Mouse (Mus musculus) kidney, embryonic 15.5 days (tissue): Measurements from ENCODE around the gene Gm17622. TPM values are rescaled to one million over a fixed set of nuclear protein-coding genes. Genes with fewer than 3 reads are reported as not detected.
A peak's percentile ranks its signal among the peaks of the same experiment; 100 is the strongest.

Source experiments
- ATAC-seq: fragments of 200-750 bp; cut with Nextera tagmentation; replicated peaks from 2 replicates; pipeline ENCODE4 v1.8.0; 2017; ENCODE audit warnings: moderate TSS enrichment; ENCODE audit not compliant: low FRiP score
- H3K27ac ChIP-seq: fragments of 300-500 bp; sonication (generic); 2 replicates; pipeline ENCODE4 v1.5.1; 2015; ENCODE audit warnings: mild to moderate bottlenecking, inconsistent platforms
- H3K27me3 ChIP-seq: fragments of 300-500 bp; sonication (generic); 2 replicates; pipeline ENCODE4 v1.6.1; 2015; ENCODE audit warnings: inconsistent platforms
- H3K36me3 ChIP-seq: fragments of 300-500 bp; sonication (generic); 2 replicates; pipeline ENCODE4 v1.6.1; 2015; ENCODE audit warnings: inconsistent platforms
- H3K4me1 ChIP-seq: fragments of 300-500 bp; sonication (generic); 2 replicates; pipeline ENCODE4 v1.6.1; 2015; ENCODE audit warnings: inconsistent platforms
- H3K4me2 ChIP-seq: fragments of 300-500 bp; sonication (generic); 2 replicates; pipeline ENCODE4 v1.6.1; 2015; ENCODE audit warnings: moderate library complexity, mild to moderate bottlenecking, inconsistent platforms
- H3K4me3 ChIP-seq: fragments of 300-500 bp; sonication (generic); replicated peaks from 2 replicates; pipeline ENCODE4 v1.5.1; 2015; ENCODE audit warnings: mild to moderate bottlenecking, inconsistent platforms
- H3K9ac ChIP-seq: fragments of 300-500 bp; sonication (generic); 2 replicates; pipeline ENCODE4 v1.6.1; 2015; ENCODE audit warnings: mild to moderate bottlenecking, inconsistent platforms
- H3K9me3 ChIP-seq: fragments of 300-500 bp; sonication (generic); replicated peaks from 2 replicates; pipeline ENCODE4 v1.6.1; 2016; ENCODE audit warnings: inconsistent platforms
- WGBS: fragments of 180-500 bp; shearing (Covaris S2); methylation state at CpG from one replicate; pipeline ENCODE4 v1.1.7; 2015; ENCODE audit warnings: mixed read lengths; 5-methylcytosine and 5-hydroxymethylcytosine counted together
- polyA plus RNA-seq: library from polyadenylated mRNA; unstranded; fragments of >200 nt; fragmentation: Nextera tagmentation; extraction: Ambion mirVana; gene quantifications from 2 replicates; pipeline ENCODE4 v1.2.1, GENCODE M21; 2015

Gene Gm17622
- not detected in 2 replicates for polyA plus RNA-seq

- Histone ChIP-seq H3K4me1 (no peaks in the 10 kb centered on the region), H3K27me3 (no peaks in the 10 kb centered on the region), H3K27ac (no peak within 1 kb of the TSS), H3K9ac (no peak within 1 kb of the TSS), H3K36me3 (peaks cover 17% of the 10 kb centered on the region), H3K4me2 (no peak within 1 kb of the TSS), H3K9me3 (peaks cover 1% of the 10 kb centered on the region; the same call in 1 of the 2 replicates), H3K4me3 (no peak within 1 kb of the TSS)
- ATAC-seq, result no peak
- WGBS, result 91% methylated on average over 3 of the region's 3 CpGs
Measured at GRCm38 (mm10) chr13:96490433-96490832, at the start of gene Gm17622. TSS of gene Gm17622 (plus strand) at chr13:96490733.

- Histone ChIP-seq H3K27me3 (no peaks in the 10 kb centered on the region), H3K9ac (no peak overlapping the region), H3K36me3 (no peaks in the 10 kb centered on the region), H3K4me2 (no peak overlapping the region), H3K27ac (0 out of 2 replicates have a peak overlapping the region, but pooled peaks have one; percentile 28), H3K4me3 (no peak overlapping the region), H3K9me3 (no peaks in the 10 kb centered on the region), H3K4me1 (no peaks in the 10 kb centered on the region)
- WGBS, result 79% methylated on average over 11 of the region's 11 CpGs
- no peak for ATAC-seq
Measured at GRCm38 (mm10) chr13:96450205-96450856, 40.2 kb upstream of the Gm17622 start.

DNA sequence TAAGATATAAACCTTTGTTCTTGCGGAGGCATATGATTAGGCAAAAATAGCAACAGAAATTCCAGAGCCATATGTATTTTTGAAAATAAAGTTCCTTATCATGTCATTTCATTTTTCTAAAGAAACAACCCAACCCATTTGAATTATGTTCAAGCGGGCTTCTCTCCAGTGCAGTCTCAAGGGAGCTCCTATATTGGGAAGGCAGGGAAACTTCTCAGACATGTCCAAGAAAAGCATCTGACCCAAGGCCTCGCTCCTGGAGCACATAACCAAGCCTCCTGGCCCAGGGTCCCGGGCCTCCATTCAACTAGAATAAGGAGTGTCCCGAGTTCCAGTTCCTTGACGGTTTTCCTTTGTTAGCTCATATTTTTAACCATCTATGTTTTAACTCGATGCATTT is 39.7 kb upstream of the Gm17622 start:
- Histone ChIP-seq H3K4me2 (no peak overlapping the region), H3K27me3 (no peaks in the 10 kb centered on the region), H3K4me1 (no peaks in the 10 kb centered on the region), H3K27ac (no peak overlapping the region), H3K9me3 (no peaks in the 10 kb centered on the region), H3K4me3 (no peak overlapping the region), H3K9ac (no peak overlapping the region), H3K36me3 (no peaks in the 10 kb centered on the region)
- no peak; the same call in 1 of the 2 replicates for ATAC-seq
- 72% methylated on average over 7 of the region's 7 CpGs for WGBS

GRCm38 (mm10) chr13:96451386-96452140 is 39.0 kb upstream of the Gm17622 start:
- Histone ChIP-seq H3K4me1 (no peaks in the 10 kb centered on the region), H3K4me3 (no peak overlapping the region), H3K27ac (0 out of 2 replicates have a peak overlapping the region, but pooled peaks have one; percentile 3), H3K9ac (no peak overlapping the region), H3K9me3 (no peaks in the 10 kb centered on the region), H3K36me3 (no peaks in the 10 kb centered on the region), H3K4me2 (no peak overlapping the region), H3K27me3 (no peaks in the 10 kb centered on the region)
- no peak for ATAC-seq
- WGBS, result 83% methylated on average over 11 of the region's 11 CpGs

DNA sequence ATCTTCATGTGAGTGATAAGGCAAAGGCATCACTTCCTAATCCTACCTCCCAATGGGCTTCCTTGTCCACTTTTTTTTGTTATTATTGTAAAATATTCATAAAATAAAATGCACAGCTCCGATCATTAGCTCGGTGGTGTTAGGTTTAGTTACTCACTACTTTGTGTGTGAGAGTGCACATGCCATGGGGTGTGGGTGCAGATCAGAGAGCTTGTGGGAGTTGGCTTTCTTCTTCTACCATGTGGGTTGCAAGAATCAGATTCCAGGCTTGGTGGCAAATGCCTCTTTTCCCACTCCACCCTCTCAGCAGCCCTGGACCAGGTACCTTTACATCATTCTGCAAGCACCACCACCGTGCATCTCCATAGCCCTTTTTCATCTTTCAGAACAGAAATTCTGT is 37.9 kb upstream of the Gm17622 start:
- no peak for ATAC-seq
- Histone ChIP-seq H3K4me1 (no peaks in the 10 kb centered on the region), H3K27me3 (no peaks in the 10 kb centered on the region), H3K27ac (no peak overlapping the region), H3K4me2 (no peak overlapping the region), H3K9me3 (no peaks in the 10 kb centered on the region), H3K9ac (no peak overlapping the region), H3K4me3 (no peak overlapping the region), H3K36me3 (no peaks in the 10 kb centered on the region)
- 87% methylated on average over 3 of the region's 3 CpGs for WGBS

DNA sequence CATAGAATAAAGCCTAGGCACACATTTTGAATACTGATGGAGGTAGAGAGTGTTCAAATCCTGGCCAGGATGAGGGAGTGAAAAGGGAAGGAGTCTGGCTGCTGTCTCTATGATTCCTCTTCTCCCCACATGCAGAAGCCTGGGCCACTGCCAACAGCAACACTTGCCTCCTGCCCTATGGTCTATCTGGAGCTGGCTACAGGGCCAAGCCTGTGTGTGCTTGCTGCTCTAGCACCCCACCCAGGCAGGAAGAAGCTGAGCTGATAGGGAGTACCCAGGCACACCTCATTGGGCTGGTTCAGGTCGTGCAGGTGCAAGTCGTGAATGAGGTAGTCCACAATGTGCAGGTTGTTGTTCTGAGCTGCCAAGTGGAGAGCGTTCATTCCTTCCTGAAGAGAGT is 36.2 kb upstream of the Gm17622 start:
- H3K4me1 ChIP-seq, result no peaks in the 10 kb centered on the region
- no peak overlapping the region for H3K27ac ChIP-seq
- WGBS, result 71% methylated on average over 3 of the region's 3 CpGs
- no peak overlapping the region for H3K4me2 ChIP-seq
- H3K9me3 ChIP-seq, result no peaks in the 10 kb centered on the region
- H3K4me3 ChIP-seq, result no peak overlapping the region
- H3K9ac ChIP-seq, result no peak overlapping the region
- ATAC-seq, result no peak
- H3K27me3 ChIP-seq, result no peaks in the 10 kb centered on the region
- H3K36me3 ChIP-seq, result no peaks in the 10 kb centered on the region

- Histone ChIP-seq H3K36me3 (no peaks in the 10 kb centered on the region), H3K27ac (no peak overlapping the region), H3K4me2 (no peak overlapping the region), H3K9me3 (no peaks in the 10 kb centered on the region), H3K9ac (no peak overlapping the region), H3K4me3 (no peak overlapping the region), H3K27me3 (no peaks in the 10 kb centered on the region), H3K4me1 (no peaks in the 10 kb centered on the region)
- ATAC-seq, result no peak
- WGBS, result 92% methylated on average over 5 of the region's 5 CpGs
Measured at GRCm38 (mm10) chr13:96457566-96457965, 33.0 kb upstream of the Gm17622 start.

DNA sequence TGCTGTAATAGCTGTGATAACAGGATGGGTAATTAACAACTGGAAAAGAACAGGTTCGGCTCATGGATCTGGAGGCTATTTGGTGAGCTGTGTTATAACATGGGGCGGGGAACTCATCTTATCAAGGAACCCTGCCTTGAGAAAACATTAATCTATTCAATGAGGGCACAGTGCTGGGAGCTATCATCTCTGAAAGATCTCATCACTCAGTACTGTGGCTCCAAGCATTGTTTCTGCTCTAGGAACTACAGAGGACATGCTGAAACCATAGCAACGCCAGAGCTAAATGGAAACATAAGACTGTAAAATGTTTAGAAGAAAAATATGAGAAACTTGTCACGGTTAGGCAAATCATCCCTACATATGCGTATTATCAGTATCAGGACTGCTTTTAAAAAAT is 32.5 kb upstream of the Gm17622 start:
- H3K4me2 ChIP-seq, result no peak overlapping the region
- H3K27me3 ChIP-seq, result no peaks in the 10 kb centered on the region
- no peak overlapping the region for H3K9ac ChIP-seq
- no peak overlapping the region for H3K27ac ChIP-seq
- H3K9me3 ChIP-seq, result no peaks in the 10 kb centered on the region
- no peaks in the 10 kb centered on the region for H3K36me3 ChIP-seq
- ATAC-seq, result no peak
- no peak overlapping the region for H3K4me3 ChIP-seq
- H3K4me1 ChIP-seq, result no peaks in the 10 kb centered on the region
- WGBS, result 80% methylated on average over 5 of the region's 5 CpGs

- WGBS, result 79% methylated on average over 4 of the region's 4 CpGs
- Histone ChIP-seq H3K4me1 (no peaks in the 10 kb centered on the region), H3K36me3 (no peaks in the 10 kb centered on the region), H3K9ac (no peak overlapping the region), H3K4me3 (no peak overlapping the region), H3K4me2 (no peak overlapping the region), H3K9me3 (no peaks in the 10 kb centered on the region), H3K27ac (no peak overlapping the region), H3K27me3 (no peaks in the 10 kb centered on the region)
- no peak for ATAC-seq
Measured at GRCm38 (mm10) chr13:96458606-96459005, 31.9 kb upstream of the Gm17622 start.

DNA sequence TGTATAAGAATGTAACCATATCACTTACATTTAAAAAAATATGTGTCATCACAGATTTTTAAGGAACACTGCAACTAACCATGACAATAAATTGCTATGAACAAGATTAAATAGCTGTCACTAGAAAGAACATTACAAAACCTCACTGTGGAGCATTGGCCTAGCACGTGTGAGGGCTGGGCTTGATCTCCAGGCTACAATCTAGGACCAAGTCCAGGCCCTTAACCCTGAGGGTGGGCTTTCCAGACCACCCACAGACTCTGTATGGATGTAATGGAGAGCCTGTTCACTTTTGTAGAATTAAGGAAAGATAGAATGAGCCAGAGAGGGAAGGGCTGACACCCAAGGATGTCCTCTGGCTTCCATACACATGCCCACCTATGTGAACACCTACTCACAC is 27.9 kb upstream of the Gm17622 start:
- ATAC-seq, result no peak
- Histone ChIP-seq H3K9me3 (no peaks in the 10 kb centered on the region), H3K4me1 (no peaks in the 10 kb centered on the region)

GRCm38 (mm10) chr13:96465315-96465714 is 25.2 kb upstream of the Gm17622 start:
- Histone ChIP-seq H3K27ac (no peak overlapping the region), H3K4me1 (no peaks in the 10 kb centered on the region), H3K4me2 (no peak overlapping the region), H3K4me3 (no peak overlapping the region), H3K36me3 (no peaks in the 10 kb centered on the region), H3K27me3 (no peaks in the 10 kb centered on the region), H3K9me3 (no peaks in the 10 kb centered on the region), H3K9ac (no peak overlapping the region)
- WGBS, result 46% methylated on average over 5 of the region's 5 CpGs
- ATAC-seq, result no peak

More for the DNA sequence above, 27.9 kb upstream of the Gm17622 start:
- H3K27ac ChIP-seq, result no peak overlapping the region
- H3K4me2 ChIP-seq, result no peak overlapping the region
- 66% methylated on average over 1 of the region's 1 CpGs for WGBS
- no peak overlapping the region for H3K9ac ChIP-seq
- no peak overlapping the region for H3K4me3 ChIP-seq
- no peaks in the 10 kb centered on the region for H3K36me3 ChIP-seq
- H3K27me3 ChIP-seq, result no peaks in the 10 kb centered on the region

DNA sequence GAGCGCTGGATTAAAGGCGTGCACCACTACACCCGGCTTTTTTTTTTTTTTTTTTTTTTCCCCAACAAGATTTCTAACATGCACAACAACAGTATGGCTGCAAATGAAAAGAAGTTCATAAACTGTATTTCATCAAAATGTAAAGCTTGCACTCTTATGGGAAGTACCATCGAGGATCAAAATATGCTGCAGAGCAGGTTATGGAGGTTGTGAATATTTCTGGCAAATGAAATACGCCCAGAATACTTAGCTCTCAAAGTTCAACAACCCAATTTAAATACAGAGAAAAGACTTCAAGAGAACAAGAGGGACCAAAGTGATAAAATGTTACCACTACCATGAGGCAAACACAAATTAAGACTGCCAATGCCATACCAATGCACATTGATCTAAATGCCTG is 21.9 kb upstream of the Gm17622 start:
- Histone ChIP-seq H3K27ac (no peak overlapping the region), H3K4me1 (0 out of 2 replicates have a peak, but pooled peaks cover 2% of the 10 kb centered on the region), H3K4me3 (no peak overlapping the region), H3K9me3 (no peaks in the 10 kb centered on the region), H3K27me3 (no peaks in the 10 kb centered on the region), H3K36me3 (no peaks in the 10 kb centered on the region), H3K9ac (no peak overlapping the region), H3K4me2 (no peak overlapping the region)
- 96% methylated on average over 5 of the region's 5 CpGs for WGBS
- no peak for ATAC-seq
